Mouse (Mus musculus) intestine, embryonic 16.5 days (tissue): Measurements from ENCODE around the gene Ino80. TPM values are rescaled to one million over a fixed set of nuclear protein-coding genes. Genes with fewer than 3 reads are reported as not detected.

ENCODE experiments used
- ATAC-seq: fragments of 200-750 bp; cut with Nextera tagmentation; 2 replicates; pipeline ENCODE4 v1.8.0; 2017; ENCODE audit warnings: moderate TSS enrichment, moderate library complexity
- H3K27ac ChIP-seq: fragments of 300-500 bp; sonication (generic); 2 replicates; pipeline ENCODE4 v1.5.1; 2014; ENCODE audit warnings: mild to moderate bottlenecking, low read length
- H3K27me3 ChIP-seq: fragments of 300-500 bp; sonication (generic); replicated peaks from 2 replicates; pipeline ENCODE4 v1.6.1; 2014; ENCODE audit warnings: low read length, control low read depth, mixed read lengths; ENCODE audit not compliant: control insufficient read depth, insufficient read depth
- H3K36me3 ChIP-seq: fragments of 300-500 bp; sonication (generic); 2 replicates; pipeline ENCODE4 v1.6.1; 2014; ENCODE audit warnings: low read length, control low read depth; ENCODE audit not compliant: control insufficient read depth, insufficient read depth
- H3K4me1 ChIP-seq: fragments of 300-500 bp; sonication (generic); 2 replicates; pipeline ENCODE4 v1.6.1; 2014; ENCODE audit warnings: low read length, control low read depth, mixed read lengths; ENCODE audit not compliant: control insufficient read depth, insufficient read depth
- H3K4me2 ChIP-seq: fragments of 300-500 bp; sonication (generic); 2 replicates; pipeline ENCODE4 v1.6.1; 2014; ENCODE audit warnings: low read depth, low read length, control low read depth
- H3K4me3 ChIP-seq: fragments of 300-500 bp; sonication (generic); 2 replicates; pipeline ENCODE4 v1.5.1; 2014; ENCODE audit warnings: mild to moderate bottlenecking, low read length
- H3K9ac ChIP-seq: fragments of 300-500 bp; sonication (generic); 2 replicates; pipeline ENCODE4 v1.6.1; 2014; ENCODE audit warnings: low read depth, low read length
- H3K9me3 ChIP-seq: fragments of 300-500 bp; sonication (generic); 2 replicates; pipeline ENCODE4 v1.6.1; 2016; ENCODE audit warnings: low read length, control low read depth; ENCODE audit not compliant: control insufficient read depth
- WGBS: fragments of 180-500 bp; shearing (Covaris S2); extraction: QIAGEN DNeasy Blood & Tissue Kit; methylation state at CpG from one replicate; pipeline ENCODE4 v1.1.7; 2014; 5-methylcytosine and 5-hydroxymethylcytosine counted together
- polyA plus RNA-seq: library from polyadenylated mRNA; unstranded; fragments of >200 nt; fragmentation: Nextera tagmentation; extraction: Ambion mirVana; gene quantifications from 2 replicates; pipeline ENCODE4 v1.2.1, GENCODE M21; 2015

The Ino80 gene
- polyA plus RNA-seq, 1 experiment from 2014 or later, result 3.4 TPM

- WGBS, result under 1% methylated on average over 33 of the region's 33 CpGs
- Histone ChIP-seq H3K9ac (peak within 1 kb of the TSS; percentile 69), H3K9me3 (no peaks in the 10 kb centered on the region), H3K4me2 (peak within 1 kb of the TSS; percentile 99), H3K27ac (peak within 1 kb of the TSS; percentile 44), H3K36me3 (no peaks in the 10 kb centered on the region), H3K4me1 (peaks cover 42% of the 10 kb centered on the region), H3K27me3 (peaks cover 46% of the 10 kb centered on the region), H3K4me3 (peak within 1 kb of the TSS; percentile 63)
- ATAC-seq, result peak; percentile 56
Measured at GRCm38 (mm10) chr2:119325568-119326143, 151.8 kb downstream of the Ino80 start, which contains the start of gene Dll4. Gene Dll4, plus strand, starts transcription at chr2:119325784.

GRCm38 (mm10) chr2:119324576-119325318 is 152.7 kb downstream of the Ino80 start:
- Histone ChIP-seq H3K27me3 (peaks cover 46% of the 10 kb centered on the region), H3K9me3 (no peaks in the 10 kb centered on the region), H3K4me1 (peaks cover 42% of the 10 kb centered on the region), H3K27ac (peak overlapping the region; percentile 39; the same call in 1 of the 2 replicates), H3K4me3 (peak overlapping the region; percentile 63), H3K36me3 (no peaks in the 10 kb centered on the region), H3K9ac (peak overlapping the region; percentile 69), H3K4me2 (peak overlapping the region; percentile 99)
- peak; percentile 69 for ATAC-seq
- WGBS, result under 1% methylated on average over 32 of the region's 32 CpGs

GRCm38 (mm10) chr2:119323866-119324575 is 153.5 kb downstream of the Ino80 start:
- peak overlapping the region; percentile 41; the same call in 1 of the 2 replicates for H3K9ac ChIP-seq
- no peak for ATAC-seq

More at GRCm38 (mm10) chr2:119323866-119324575, 153.5 kb downstream of the Ino80 start:
- Histone ChIP-seq H3K27me3 (peaks cover 46% of the 10 kb centered on the region), H3K9me3 (no peaks in the 10 kb centered on the region), H3K4me3 (peak overlapping the region; percentile 63), H3K4me2 (peak overlapping the region; percentile 99), H3K27ac (no peak overlapping the region), H3K36me3 (no peaks in the 10 kb centered on the region), H3K4me1 (peaks cover 42% of the 10 kb centered on the region)
- 16% methylated on average over 32 of the region's 32 CpGs for WGBS

Other genes with a start within 250 kb of the Ino80 start
- gene Ppp1r14d, start 247.8 kb downstream of the Ino80 start, polyA plus RNA-seq, result 30.1 and 35.2 TPM in 2 replicates
- 114 and 132 TPM in 2 replicates for gene Spint1, start 240.3 kb downstream of the Ino80 start, polyA plus RNA-seq
- 3.9 and 4.1 TPM in 2 replicates for gene Rhov, start 206.4 kb downstream of the Ino80 start, polyA plus RNA-seq
- gene Vps18, start 188.9 kb downstream of the Ino80 start, polyA plus RNA-seq, result 25.5 and 29.6 TPM in 2 replicates
- 8.4 and 8.7 TPM in 2 replicates for gene Dll4, start 151.9 kb downstream of the Ino80 start, polyA plus RNA-seq
- gene Chac1, start 126.5 kb downstream of the Ino80 start, polyA plus RNA-seq, result 2.7 and 6.0 TPM in 2 replicates
- 0.36 and 0.39 TPM in 2 replicates for gene Exd1, start 69.9 kb upstream of the Ino80 start, polyA plus RNA-seq
- 56.7 and 60.6 TPM in 2 replicates for gene Chp1, start 70.0 kb upstream of the Ino80 start, polyA plus RNA-seq
- 50.5 and 57.1 TPM in 2 replicates for gene Nusap1, start 140.6 kb upstream of the Ino80 start, polyA plus RNA-seq
- gene Oip5, start 140.8 kb upstream of the Ino80 start, polyA plus RNA-seq, result 18.2 and 23.6 TPM in 2 replicates
- 47.9 and 56.0 TPM in 2 replicates for gene Ndufaf1, start 185.1 kb upstream of the Ino80 start, polyA plus RNA-seq
- 23.8 and 29.6 TPM in 2 replicates for gene Rtf1, start 197.4 kb upstream of the Ino80 start, polyA plus RNA-seq